28 mouse cellular contexts compared by ENCODE assay signal in genomic region chr11:84988341-84988919, GRCm38 (mm10). TPM values are rescaled to one million over a fixed set of nuclear protein-coding genes. Genes with fewer than 3 reads are reported as not detected.
DNase-seq lines count a peak whose midpoint lies in the region.
"Had no signal": no experiment of that assay in that cellular context is flagged by ENCODE, and none has a peak within 500 bp of the region (broad histone marks: within the 10 kb centered on the region; RNA-seq: fewer than 3 reads in every experiment).

No protein-coding gene starts in this region.

- peaks cover 58% of the 10 kb centered on the region for H3K36me3 ChIP-seq in heart, embryonic 10.5 days

- no peaks in the 10 kb centered on the region for H3K9me3 ChIP-seq in heart, embryonic 10.5 days
- H3K9me3 ChIP-seq: embryonic facial prominence, embryonic 12.5 days; forebrain, embryonic 10.5 days; forebrain, embryonic 15.5 days; hindbrain, embryonic 12.5 days; intestine, embryonic 15.5 days; liver, embryonic 12.5 days; midbrain, embryonic 13.5 days had no signal

- no peaks in the 10 kb centered on the region for H3K27me3 ChIP-seq in heart, embryonic 10.5 days (ENCODE audit: insufficient read depth, poor library complexity, severe bottlenecking)
- H3K27me3 ChIP-seq: embryonic facial prominence, embryonic 12.5 days; forebrain, embryonic 15.5 days; hindbrain, embryonic 12.5 days; intestine, embryonic 15.5 days; liver, embryonic 12.5 days; midbrain, embryonic 13.5 days had no signal

- H3K4me3 ChIP-seq in heart, embryonic 10.5 days, result no peak overlapping the region
- H3K4me3 ChIP-seq: embryonic facial prominence, embryonic 12.5 days; forebrain, embryonic 10.5 days; forebrain, embryonic 15.5 days; hindbrain, embryonic 12.5 days; intestine, embryonic 15.5 days; layer of hippocampus, adult 2 months; liver, embryonic 12.5 days; midbrain, embryonic 13.5 days had no signal

- H3K4me1 ChIP-seq in heart, embryonic 10.5 days, result no peaks in the 10 kb centered on the region
- H3K4me1 ChIP-seq: embryonic facial prominence, embryonic 12.5 days; forebrain, embryonic 10.5 days; forebrain, embryonic 15.5 days; hindbrain, embryonic 12.5 days; intestine, embryonic 15.5 days; liver, embryonic 12.5 days; midbrain, embryonic 13.5 days had no signal

- intact Hi-C loops in left cerebral cortex, postnatal 14 days (cut with DNase I), result no loop called here

- H3K27ac ChIP-seq in heart, embryonic 10.5 days, result no peak overlapping the region
- H3K27ac ChIP-seq: embryonic facial prominence, embryonic 12.5 days; forebrain, embryonic 10.5 days; forebrain, embryonic 15.5 days; hindbrain, embryonic 12.5 days; hindbrain, postnatal 0 days; intestine, embryonic 15.5 days; layer of hippocampus, adult 2 months; liver, embryonic 12.5 days; macrophage; midbrain, embryonic 13.5 days had no signal

- peak; percentile 56 to 57 for DNase-seq in heart, adult 18-20 months
- no peak for DNase-seq in heart, embryonic 10.5 days (ENCODE audit: low spot score)
- peak; percentile 46 to 52 for DNase-seq in left cerebral cortex, adult 18-20 months (ENCODE audit: low spot score in 2 of 2)
- no peak for DNase-seq in left cerebral cortex, postnatal 14 days (ENCODE audit: low spot score in 2 of 2)
- DNase-seq in brain, adult 2 months (ENCODE audit: low read depth, low spot score), result peak; percentile 75
- peak; percentile 16 for DNase-seq in gonadal fat pad, adult 2 months (ENCODE audit: low read depth)
- DNase-seq in gastrocnemius, postnatal 25 days, result no peak
- DNase-seq: adrenal gland, postnatal 14 days; cerebellum, adult 11-12 months; cerebellum, adult 9-11 months; embryo, embryonic 11 days; gastrocnemius, postnatal 14 days; kidney, adult 2 months; kidney, postnatal 36 days; liver, postnatal 0 days; retina, postnatal 1 day had no signal

- 91% methylated on average over 3 of the region's 3 CpGs for WGBS in heart, embryonic 10.5 days

RNA-seq across cellular contexts. Expression of gene Car4, which starts 30.8 kb away (rescaled TPM):
- total RNA-seq in heart, adult 18-20 months (2021), result 10 to 100 TPM; 16.9 to 29.0 TPM
- polyA plus RNA-seq in heart, embryonic 10.5 days (2016; fragmentation: Nextera tagmentation; extraction: Ambion mirVana), result 24.1 and 38.2 TPM in 2 replicates
- 10 to 100 TPM; 58.5 to 66.3 TPM for total RNA-seq in left cerebral cortex, adult 18-20 months (2021)
- total RNA-seq in left cerebral cortex, postnatal 14 days (2021), result 10 to 100 TPM; 75.6 to 99.5 TPM
- 86.5 and 91.9 TPM in 2 replicates for polyA plus RNA-seq in gonadal fat pad, adult 2 months (2012; rRNA removed)
- total RNA-seq in gastrocnemius, postnatal 25 days (2021), result 10 to 100 TPM; 10.2 to 13.5 TPM
- total RNA-seq: megakaryocyte-erythroid progenitor cell, adult 5-6 weeks had no signal
- polyA plus RNA-seq: CD4-positive, CD25-positive, alpha-beta regulatory T cell, adult 4 months; liver, postnatal 0 days; macrophage had no signal

Comparison
In these comparisons a context has a peak if more than half of its experiments do, and no peak if none do; other contexts are left out.
1. DNase-seq: peak in heart, adult 18-20 months (2 of 2), left cerebral cortex, adult 18-20 months (2 of 2), brain, adult 2 months (single experiment) and gonadal fat pad, adult 2 months (single experiment); none in heart, embryonic 10.5 days (single experiment), left cerebral cortex, postnatal 14 days (0 of 2) and gastrocnemius, postnatal 25 days (single experiment).